Mouse (Mus musculus) brain, adult 2 months (tissue): ENCODE results near the gene Tmem51.

Source experiments
- DNase-seq: peaks from one replicate; pipeline ENCODE4 v3.0.0; 2011; ENCODE audit warnings: low read depth, low spot score

The Tmem51 gene

GRCm38 (mm10) chr4:142084131-142084899, at the start of gene Tmem51:
Gene Tmem51 (minus strand): TSS chr4:142084304.
- peak; percentile 60 for DNase-seq

- DNase-seq, result peak; percentile 21
Measured at GRCm38 (mm10) chr4:142130162-142130561, 46.1 kb upstream of the Tmem51 start.

DNA sequence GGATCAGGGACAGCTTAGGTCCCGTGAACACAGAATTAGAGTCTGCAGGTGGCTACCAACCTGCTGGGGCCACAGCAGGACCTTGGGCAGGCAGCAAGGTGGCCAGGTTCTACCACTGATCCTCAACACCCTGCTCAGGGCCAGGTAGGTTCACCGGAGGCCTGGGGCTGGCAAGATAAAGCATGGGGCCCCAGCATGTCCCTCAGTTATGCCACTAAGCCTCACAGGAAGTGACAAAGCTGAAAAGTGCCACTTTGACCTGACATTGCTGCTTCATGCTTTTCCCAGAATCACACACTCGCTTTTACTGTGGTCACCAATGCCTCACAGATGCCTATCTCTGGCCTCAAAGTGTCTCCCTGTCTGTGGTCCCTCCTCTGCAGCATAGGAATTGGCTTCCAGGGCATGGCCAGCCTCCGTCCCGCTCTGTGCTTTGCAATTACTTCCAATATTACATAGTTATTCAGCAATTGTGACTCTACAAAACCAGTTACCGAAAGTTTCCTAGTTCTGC, 43.2 kb upstream of the Tmem51 start:
- DNase-seq, result no peak

- DNase-seq, result no peak
Measured at GRCm38 (mm10) chr4:142126641-142127274, 42.7 kb upstream of the Tmem51 start.

DNA sequence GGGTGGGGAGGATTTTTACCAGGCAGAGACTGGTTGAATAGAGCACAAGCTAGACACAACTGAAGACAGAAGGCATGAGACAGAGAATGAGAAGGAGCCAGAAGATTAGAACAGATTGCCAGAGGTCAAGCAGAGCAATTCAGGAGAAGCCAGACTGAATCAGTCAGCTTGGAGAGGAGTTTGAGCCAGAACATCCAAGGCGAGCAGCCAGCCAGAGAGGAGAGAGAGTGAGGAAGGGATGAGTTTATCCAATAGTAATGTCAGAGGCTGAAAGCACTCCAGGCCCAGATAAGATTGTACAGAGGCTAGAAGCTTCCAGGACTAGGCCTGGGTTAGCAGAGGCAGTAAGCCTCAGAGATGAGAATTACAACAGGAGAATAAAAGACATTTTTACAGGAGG, 37.1 kb upstream of the Tmem51 start:
- no peak for DNase-seq

DNA sequence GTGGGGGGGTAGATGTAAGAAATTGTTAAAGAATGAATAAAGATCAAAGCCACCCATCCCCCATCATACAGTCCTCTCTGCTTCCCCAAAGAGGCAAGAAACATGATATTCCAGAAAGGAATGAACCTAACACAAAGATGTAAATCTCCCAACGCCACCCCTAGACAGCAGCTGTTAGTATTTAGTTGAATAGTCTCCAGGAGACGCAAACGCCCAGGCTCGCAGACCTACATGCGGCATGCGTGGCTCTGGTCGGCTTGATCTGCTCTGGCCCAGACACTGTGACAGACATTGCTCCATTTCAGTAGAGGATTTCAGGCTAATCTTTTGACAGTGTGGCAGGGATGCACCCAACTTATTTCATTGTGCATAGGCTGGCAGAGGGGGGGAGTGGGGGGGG, 34.4 kb upstream of the Tmem51 start:
- DNase-seq, result no peak

- no peak for DNase-seq
Measured at GRCm38 (mm10) chr4:142117993-142118392, 33.9 kb upstream of the Tmem51 start.

DNA sequence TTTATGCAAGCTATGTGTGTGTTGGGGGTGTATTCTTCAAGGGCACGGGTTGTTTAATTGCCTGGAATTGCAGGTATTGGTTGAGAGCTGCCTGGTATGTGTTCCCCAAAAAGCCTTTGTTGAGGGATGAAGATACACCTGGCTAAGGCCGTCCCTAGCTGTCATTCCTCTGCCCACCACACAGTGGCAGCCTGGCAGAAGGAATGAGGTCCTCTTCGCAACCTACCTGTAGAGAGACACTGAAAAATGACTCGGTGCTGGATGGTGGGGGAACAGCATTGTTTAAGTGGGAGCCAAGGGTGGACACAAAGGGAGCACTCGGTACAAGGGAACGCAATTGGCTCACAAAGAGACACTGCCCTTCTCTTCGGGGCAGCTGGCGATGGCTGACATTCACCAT, 29.2 kb upstream of the Tmem51 start:
- DNase-seq, result peak; percentile 78

- DNase-seq, result peak; percentile 45
Measured at GRCm38 (mm10) chr4:142103081-142103671, 19.1 kb upstream of the Tmem51 start.

DNA sequence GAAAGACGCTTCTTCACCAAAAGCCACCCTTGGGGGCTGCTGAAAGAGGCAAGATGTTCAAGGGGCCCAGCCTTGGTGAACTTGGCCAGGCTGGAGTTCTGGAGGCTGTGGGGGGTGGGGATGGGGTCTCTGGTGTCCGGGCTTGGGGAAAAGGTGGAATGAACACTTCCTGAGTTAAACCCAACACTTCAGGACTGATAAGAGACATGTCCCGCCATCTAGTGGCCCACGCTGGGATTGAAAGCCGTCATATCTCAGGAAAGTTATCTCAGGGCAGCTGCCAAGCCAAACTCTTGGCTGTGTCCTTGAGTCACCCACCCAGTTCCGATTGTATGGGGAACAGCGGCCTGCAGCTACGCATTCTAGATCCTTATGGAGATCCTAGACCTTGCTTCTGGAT, 14.2 kb upstream of the Tmem51 start:
- peak; percentile 86 for DNase-seq

DNA sequence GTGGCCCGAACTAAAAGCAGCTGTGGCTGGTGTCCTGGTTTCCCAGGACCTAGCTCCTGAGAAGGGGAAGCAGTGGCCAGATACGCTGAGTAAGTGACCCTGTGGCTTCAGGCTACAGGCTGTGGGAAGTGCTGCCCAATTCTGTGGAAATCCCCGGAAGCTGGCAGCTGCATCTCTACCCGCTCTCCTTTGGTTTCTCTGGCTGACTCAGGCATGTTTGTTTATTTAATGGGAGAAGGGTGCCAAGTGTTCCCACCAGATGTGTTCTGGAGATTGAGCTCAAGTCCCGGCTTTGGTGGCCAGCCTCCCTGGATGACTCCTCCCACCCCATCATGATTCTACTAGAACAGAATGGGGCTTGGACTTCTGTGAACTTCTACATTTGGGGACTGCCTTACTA, 13.8 kb upstream of the Tmem51 start:
- DNase-seq, result peak; percentile 41

DNA sequence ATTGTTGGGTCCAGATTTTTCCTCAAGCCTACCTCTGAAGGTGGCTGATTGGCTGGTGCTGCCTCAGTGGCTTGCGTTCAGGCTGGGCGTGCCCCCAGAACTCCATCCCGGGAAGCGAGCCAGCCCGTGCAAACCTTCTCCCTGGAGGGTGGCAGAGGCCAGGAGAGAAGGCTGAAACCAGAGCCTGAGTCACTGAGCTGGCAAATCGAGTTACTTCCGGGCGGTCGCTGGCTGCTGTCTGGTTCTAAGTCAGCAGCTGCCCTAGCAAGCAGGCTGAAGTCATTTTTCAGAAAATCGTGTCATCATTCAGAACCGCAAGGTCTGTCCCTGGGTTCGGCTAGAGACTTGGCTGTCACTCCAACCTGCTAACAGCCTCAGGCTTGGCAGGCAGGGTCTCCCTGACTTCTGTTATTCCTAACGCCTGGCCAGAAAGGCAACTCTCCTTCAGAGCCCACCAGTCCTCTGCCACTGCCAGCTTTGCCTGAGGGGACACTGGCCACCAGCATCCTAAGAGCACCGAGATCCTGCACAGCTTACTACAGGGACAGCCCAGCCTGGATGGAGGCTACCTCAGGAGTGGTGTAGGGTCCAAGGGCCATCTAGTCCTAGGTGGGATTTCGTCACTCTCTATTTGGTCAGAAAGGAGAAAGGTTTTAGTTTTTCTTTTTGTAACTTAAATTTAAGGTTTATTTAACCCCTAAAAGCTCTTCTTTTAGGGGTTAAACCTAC, 11.6 kb upstream of the Tmem51 start:
- DNase-seq, result peak; percentile 73

- DNase-seq, result no peak
Measured at GRCm38 (mm10) chr4:142094386-142094785, 10.3 kb upstream of the Tmem51 start.

- DNase-seq, result no peak
Measured at GRCm38 (mm10) chr4:142091100-142091499, 7.0 kb upstream of the Tmem51 start.

DNA sequence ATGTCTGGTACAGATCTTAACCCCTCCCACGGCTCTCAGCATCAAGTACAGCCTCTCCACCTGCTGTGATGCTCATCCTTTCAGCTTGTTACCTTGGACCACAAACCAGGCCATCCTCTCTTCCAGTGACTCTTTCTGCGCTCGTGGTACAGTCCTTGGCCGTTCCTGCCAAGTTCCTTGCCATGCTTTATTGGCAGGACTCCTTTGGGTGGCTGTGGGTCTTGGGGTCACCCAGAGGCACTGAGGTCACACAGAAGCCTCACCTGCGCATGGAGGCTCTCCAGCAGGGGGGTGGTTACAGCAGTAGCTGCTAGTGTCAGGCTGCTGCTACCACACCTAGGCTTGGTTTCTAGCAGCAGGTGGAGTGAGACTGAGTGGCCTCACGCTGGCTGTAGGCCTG, 5.9 kb upstream of the Tmem51 start:
- DNase-seq, result peak; percentile 47

GRCm38 (mm10) chr4:142088836-142089235, 4.7 kb upstream of the Tmem51 start:
- DNase-seq, result peak; percentile 26

DNA sequence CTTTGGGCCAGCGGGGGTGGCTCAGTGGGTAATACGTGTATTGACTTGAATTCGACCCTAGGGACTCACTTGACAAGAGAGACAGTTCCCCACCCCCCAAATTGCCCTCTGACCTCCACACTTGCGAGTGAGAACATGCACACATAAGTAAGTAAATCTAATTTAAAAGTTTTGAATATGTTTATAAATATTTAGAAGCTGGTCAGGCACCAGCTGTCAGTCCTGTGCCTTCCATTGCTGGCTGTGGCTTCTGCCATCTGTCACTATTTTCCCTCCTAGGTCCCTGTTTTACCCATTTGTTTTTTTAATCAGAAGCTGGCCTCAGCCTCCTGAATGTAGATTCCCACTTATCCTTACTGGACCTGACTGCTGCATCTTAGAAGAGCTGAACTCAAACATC, 4.3 kb upstream of the Tmem51 start:
- peak; percentile 86 for DNase-seq

- DNase-seq, result no peak
Measured at GRCm38 (mm10) chr4:142084936-142085563, 946 bp upstream of the Tmem51 start.

- peak; percentile 89 for DNase-seq
Measured at GRCm38 (mm10) chr4:142083762-142084130, 358 bp downstream of the Tmem51 start.

- DNase-seq, result no peak
Measured at GRCm38 (mm10) chr4:142083193-142083592, 911 bp downstream of the Tmem51 start.

DNA sequence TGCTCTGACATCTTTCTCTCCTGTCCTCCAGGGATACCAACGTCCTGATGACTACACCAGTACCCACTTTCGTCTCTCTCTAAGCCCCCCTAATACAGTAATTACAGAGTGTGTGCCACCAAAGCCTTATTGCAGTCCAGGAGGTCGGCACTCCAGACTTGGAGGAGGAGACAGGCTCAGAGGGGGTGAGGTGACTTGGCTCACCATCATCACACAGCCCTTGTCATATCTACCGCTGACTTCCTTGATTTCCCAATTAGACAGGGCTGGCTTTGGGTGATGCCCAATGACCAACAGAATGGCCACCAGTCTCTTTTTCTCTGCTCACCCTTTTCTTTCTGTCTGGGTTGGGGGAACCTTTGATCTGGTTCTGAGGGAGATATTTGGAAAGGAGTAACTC, 1.4 kb downstream of the Tmem51 start:
- DNase-seq, result no peak
